Mouse (Mus musculus) adrenal gland, postnatal 14 days (tissue): ENCODE data around the gene Hectd2. TPM values are rescaled to one million over a fixed set of nuclear protein-coding genes. Genes with fewer than 3 reads are reported as not detected.
A peak's percentile ranks its signal among the peaks of the same experiment; 100 is the strongest.

ENCODE experiments used
- DNase-seq: peaks from one replicate; pipeline ENCODE4 v3.0.0; 2021; ENCODE audit warnings: mixed read lengths
- total RNA-seq: library from RNA; stranded (reverse); gene quantifications from 2 replicates; pipeline ENCODE4 v1.2.3, GENCODE M21; 2021

Gene Hectd2
- total RNA-seq, 1 experiment from 2014 or later: 3.1 TPM

DNA sequence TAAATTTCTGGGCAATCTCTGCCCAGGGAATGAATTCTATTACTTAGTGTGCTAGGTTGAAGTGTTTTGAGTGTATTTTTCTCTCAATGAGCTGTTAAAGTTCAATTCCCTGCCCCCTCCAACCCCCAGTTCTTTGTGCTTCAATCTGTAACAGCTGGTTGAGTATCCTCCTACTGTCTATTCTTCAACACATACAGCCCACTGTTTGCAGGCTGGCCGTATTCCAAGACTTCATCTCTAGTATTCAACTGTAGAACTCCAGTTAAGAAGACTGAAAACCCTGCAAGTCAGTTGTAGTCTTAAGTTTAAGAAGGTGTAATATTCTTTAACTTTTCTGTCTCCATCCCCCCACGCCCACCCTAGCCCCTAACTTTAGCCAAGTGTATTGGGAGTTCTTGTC is 10.0 kb downstream of the Hectd2 start:
- DNase-seq: no peak

DNA sequence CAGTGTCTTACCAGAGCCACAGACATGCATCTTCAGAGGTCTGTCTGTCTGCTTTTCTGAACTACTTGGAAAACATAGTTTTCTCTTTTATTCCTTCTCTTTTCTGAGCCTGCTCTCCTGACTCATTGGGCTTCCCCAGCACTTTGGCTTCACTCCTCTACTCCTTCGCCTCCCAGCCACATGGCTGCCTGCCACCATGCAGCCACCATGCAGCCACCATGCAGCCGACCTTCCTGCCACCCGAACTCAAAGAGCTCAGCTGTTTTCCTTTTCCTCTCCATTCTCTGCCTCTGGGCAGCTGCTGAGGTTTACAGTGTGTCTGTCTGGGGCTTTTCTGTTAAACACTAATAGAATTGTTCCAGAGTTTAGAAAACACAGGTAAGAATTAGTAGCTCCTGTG is 19.5 kb downstream of the Hectd2 start:
- DNase-seq: no peak

DNA sequence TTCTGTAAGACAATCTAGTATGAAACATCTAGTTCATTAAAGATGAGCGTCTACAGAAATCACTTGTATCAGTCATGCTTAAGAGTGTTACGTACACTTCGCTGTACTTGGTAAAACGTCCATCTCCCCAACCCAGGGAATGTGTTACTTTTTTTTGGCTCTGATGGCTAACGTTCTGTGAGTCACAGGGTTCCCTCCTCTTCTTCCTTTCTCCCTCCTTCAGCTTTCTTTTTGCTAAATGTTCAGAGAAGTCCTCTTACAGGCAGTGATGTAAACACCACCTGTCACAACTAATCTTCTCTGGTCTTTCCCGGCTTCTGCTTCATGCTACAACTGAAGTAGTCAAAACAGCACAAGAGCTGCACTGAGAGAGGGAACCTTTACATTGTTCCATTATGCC is 20.7 kb downstream of the Hectd2 start:
- DNase-seq: no peak

DNA sequence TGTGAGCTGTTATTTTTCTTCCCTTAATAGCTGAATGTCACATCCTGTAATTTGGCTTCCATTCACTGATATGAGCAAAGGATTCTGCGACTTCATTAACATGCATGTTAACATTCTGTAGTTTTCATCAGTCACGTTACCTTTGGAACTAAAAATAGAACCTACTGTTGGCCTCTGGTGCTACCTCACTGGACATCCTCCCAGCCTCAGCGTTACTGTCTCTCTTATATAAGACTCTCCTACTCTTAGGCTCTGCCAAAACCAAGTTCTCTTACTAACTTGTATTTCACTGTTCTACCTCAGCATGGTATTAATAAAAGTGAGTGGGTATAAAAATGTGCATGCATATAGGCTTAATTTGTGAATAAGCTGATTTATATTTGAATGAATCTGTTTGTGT is 26.4 kb downstream of the Hectd2 start:
- DNase-seq: no peak

DNA sequence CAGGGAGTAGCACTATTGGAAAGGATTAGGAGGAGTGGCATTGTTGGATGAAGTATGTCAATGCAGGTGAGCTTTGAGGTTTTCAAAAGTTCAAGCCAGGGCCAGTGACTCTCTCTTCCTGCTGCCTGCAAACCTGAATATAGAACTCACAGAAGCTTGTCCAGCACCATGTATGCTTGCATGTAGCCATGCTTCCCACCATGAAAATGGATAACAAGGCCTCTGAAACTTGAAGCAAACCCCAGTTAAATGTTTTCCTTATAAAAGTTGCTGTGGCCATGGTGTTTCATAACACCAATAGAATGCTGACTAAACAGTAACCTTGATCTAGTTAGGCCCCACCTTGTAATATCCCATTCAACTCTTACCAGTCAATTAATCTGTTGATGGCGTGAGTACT is 27.7 kb downstream of the Hectd2 start:
- DNase-seq: no peak

DNA sequence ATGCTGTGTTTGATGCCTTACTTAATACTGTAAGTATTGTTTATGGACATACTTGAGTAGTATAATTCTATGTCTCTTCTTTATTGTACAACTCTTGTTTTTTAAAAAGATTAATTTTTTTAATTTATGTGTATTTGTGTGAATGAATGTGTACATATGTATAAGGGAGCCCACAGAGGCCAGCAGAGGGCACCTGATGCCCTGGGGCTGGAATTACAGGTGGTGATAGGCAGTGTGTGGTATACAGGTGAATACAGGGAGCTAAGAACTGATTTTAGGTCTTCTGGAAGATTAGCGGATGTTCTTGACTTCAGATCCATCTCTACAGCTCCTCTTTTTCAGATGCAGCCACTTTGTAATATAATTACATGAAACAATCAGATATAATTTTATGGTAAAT is 31.1 kb downstream of the Hectd2 start:
- no peak for DNase-seq

DNA sequence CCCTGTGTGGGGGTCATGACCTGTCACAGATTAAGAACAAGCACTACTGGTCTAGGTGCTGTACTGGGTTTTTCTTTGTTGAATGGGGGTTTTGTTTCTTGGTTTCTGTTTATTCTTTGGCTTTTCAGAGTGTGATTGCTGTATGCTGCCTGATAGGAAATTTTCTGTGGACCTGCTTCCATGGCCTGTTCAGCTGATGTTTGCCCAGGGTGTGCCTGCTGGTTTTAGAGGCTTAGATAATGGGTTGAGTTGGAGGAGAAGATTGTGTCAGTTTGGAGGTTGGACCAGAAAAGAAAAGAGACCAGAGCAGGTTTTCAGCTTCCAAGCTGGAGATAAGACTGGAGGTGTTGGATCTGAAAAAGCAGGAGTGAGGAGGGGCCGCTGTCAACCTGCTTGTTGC is 40.0 kb downstream of the Hectd2 start:
- DNase-seq: no peak

DNA sequence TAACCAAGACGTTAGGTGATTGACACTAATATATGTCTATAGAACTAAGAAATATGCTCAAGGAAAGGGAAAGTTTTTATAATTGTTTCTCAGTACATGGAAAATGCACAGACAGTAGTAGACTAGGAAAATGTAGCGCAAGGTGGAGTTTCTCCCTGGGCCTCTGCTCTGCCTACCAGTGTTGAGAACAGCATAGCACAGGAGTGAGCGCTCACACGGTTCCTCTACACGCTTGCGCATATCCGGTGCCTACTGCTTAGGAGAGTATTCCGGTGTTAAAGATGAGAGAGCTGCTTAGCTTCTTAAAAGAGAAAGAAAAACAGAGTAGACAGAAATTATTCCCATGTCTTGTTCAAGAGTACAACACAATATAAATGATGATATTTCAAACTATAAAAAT is 47.4 kb downstream of the Hectd2 start:
- no peak for DNase-seq

DNA sequence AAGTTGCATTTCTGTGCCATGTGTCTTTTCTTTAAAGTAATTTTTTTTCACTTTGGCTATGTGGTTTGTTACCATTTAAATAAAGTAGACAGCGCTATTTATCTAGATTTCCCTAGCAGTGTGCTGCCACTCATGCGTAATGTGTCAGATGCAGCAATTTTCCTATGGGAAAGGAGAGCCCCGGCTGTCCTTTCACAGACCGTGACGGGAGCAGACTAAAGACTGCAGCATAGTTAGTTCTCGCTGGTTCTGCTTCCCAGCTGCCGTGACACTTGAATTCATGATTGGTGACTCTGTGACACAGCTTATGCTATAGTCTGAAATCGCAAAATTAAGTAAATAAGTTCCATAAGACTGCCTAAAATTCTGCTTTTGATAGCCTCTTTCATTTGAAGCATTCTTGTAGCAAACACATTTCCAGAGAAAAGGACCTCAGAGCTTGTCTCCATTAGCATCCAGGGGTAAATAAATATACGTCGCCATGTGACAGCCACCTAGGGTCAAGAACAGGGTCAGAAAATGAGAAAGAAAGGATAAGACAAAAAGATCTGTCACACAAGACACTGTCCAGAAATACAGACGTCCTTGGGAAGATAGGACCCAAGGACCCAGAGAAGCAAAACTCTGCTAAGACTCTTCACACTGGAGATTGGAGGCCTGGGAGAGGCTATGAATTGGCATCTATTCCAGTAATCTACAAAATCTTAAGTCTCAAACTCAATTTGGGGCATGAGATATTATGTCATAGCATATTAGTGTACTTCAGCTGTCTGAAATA is 48.3 kb downstream of the Hectd2 start:
- no peak for DNase-seq

DNA sequence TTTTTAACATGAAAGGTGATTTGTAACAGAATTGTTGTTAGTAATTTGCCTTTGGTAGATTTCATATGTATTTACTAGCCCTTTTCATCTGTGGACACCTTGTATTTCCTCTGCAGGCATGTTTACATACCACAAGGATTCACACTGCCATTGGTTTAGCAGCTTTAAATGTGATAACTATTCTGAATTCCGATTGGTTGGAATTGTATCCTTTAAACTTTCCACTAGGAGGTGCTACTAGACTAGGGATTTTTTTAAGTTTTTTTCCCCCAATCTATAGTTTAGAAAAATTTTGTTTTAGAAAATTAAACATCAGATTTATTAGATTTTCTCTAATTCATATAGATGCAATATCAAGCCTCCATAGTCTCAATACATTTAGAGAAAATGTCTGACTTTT is 51.8 kb downstream of the Hectd2 start:
- DNase-seq: no peak

DNA sequence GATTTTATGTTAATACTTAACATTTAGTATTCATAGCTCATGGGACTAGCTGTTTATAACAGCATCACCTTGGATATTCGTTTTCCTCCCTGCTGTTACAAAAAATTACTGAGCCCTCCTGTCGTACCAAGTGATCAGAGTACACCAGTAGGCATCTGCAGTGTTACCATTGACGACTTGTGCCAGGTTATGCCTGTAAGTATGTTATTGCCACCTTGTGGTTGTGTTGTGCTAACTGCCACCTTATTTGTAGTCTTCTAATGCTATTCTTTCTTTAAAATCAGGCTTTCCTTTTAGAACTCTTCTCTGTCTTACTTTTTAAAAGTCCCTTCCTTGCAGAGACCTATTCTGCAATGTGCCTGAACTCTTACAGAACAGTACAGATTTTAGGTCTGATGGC is 54.8 kb downstream of the Hectd2 start:
- DNase-seq: no peak

DNA sequence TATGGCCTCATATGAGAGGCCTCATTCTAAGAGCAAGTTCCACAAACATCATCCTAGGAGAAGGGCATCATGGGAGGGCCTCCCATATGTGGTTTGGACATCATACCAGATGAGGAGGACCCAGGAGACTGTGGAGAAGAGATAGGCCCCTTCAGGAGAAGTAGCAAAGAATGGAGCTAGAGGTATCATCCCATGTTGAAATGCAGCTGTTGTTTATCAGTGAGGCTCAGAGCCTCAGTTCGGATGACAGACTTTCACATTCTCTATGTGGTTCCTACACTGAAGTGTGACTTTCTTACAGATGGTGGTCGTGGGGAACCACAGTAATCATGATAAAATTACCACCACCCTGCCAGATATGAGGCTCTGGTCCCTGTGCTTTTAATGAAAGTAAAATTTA is 55.9 kb downstream of the Hectd2 start:
- DNase-seq: no peak

DNA sequence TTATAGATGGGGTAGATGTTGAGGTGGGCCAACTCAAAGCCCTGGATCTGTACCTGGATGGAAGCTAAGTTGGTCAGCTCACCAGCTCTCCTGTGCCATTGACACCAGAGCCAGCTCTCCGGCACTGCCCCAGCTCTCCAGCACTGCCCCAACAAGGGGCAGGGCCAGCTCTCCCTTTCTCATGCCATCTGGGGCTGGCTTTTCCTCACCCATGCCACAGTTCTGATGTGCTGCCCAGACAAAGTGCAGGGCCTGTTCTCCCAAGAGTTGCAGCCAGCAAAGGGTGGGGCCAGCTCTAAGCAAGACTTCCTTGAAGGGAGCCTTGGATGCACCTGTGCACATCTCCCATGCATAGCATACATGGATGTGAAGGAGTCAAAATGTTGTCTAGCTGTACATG is 71.5 kb downstream of the Hectd2 start:
- DNase-seq: peak; percentile 39

DNA sequence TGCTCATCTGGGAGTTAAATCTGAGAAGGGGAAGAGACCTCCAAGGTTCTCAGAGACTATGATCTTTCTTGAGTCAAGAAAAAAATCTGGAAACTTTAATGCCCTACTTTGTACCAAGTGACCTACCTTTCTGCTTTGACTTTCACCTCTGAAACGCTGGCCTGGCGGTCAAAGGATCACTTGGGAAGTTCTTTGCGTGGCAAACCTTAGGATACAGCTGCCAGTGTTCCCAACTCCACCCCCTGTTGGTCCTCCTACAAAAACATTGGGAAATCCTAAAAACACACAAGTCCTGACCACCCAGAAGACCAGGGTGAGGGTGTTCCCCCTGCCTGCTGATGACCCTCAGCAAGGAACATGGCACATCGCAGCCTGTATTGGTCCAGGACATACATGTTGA is 72.4 kb downstream of the Hectd2 start:
- no peak for DNase-seq

DNA sequence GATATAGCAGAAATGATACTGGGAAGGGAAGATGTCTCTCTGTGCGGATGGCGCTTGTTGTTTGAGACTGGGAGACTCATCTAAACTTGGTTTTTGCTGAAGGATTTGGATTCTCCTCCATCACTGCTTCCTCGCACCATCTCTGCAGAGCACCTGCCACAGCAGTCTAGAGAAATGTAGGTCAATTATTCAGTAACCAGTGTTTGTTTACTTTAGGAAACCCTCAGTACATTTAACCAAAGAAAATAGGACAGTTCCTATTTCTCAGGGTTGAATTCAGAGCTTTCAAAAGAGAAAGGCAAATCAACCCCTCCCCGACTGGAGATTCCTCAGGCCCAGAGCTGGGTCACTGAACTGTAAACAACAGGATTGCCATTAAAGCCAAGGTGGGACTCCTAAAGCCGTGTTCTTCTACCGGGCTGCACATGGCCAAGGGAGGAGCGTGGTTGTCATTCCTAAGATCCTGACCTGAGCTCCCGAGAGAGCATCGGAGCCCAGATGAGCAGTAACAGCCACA is 75.0 kb downstream of the Hectd2 start:
- no peak for DNase-seq

DNA sequence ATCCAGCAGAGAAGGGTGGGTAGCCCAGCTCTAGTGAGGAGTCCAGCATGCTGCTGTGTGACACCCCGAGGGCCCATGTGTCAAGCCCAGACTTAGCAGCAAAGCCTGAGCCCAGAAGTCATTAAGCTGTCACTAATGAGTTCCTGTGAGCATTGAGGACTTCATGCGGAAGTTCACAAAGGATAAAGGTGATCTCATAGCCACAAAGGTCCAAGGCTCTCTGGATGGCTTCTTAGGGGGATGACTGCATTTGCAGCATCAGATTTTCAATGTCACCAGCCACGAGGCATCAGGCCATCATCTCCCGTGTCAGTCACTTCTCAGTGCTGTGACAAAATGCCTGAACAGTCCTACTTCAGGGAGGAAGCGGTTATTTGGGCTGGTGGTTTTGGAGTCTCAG is 75.9 kb downstream of the Hectd2 start:
- no peak for DNase-seq

DNA sequence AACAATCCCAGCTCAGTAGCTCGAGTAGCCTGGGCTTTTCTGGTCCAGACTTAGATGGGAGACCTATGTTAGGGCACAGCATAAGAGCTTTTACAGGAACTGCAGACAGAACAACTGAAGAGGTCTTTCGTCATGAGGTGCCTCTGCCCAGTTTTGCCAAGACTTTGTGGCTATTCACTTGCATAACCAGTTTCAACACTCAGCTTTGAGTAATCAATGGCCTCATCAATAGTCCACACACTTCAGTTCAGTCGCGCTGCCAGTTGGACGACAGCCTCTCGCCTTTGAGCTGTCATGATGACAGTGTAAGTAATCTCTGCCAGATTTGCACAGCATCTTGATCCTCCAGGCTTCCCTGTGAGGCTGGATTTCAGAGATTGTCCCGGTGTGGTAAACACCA is 80.3 kb downstream of the Hectd2 start:
- DNase-seq: no peak

DNA sequence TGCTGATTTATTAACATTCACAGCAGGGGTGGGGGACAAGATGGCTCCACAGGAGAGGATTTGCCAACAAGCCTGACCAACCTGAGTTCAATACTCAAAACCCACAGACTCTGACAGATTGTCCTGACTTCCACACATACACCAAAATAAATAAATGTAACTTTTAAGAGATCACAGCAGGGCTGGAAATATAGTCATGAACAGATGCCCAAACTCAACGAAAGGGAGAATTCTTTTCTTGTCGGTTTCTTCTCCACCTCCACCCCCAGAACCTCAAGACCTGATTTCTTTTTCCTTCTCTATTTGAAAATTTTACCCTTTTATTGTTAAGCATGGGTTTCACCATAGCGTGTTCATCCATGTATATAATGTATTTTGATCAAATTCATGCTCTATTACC is 82.8 kb downstream of the Hectd2 start:
- no peak for DNase-seq

DNA sequence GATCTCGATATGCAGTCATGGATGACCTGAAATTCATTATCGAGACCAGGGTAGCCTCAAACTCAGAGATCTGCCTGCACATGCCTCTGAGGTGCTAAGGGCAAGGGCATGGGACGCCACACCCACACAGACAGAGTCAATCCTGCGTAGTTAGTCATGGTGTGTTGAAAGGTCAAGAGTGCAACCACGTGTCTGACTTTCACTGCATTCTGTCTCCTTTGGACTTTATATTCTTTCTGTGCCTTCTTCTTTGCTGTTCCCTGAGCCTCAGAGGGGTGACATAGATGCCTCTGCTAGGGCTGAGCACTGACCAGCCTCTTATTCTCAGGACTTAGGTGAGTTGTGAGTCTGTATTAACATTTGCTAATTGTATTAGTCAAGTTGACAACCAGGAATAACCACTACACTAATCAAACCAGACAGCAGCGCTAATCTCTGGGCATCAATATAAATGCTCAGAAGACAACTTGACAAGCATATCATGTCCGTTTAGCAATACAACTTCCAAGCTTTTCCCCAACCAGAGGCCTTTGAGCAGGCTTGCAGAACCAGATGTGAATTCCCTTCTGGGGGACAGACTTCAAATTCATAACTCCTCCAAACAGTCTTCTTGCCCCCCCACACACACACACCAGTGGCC is 83.6 kb downstream of the Hectd2 start:
- no peak for DNase-seq

DNA sequence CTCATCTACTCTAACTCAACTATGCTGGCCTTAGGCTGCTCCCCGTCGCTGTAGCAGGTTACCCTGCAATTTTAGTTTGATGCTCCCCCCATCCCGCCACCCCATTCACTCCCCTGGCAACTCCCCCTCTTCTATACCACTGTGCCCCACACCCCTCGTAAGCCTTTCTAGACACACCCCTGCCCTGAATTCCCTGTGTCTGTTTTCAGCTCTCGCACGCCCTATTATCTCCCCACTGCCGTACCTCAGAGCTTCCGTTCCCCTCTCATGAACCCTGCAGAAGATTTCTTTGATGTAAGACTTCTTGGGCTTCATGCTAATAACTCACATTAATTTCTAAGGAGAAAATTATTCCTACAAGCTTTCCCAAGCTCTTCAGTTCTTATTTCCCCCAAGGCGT is 84.6 kb downstream of the Hectd2 start:
- no peak for DNase-seq

DNA sequence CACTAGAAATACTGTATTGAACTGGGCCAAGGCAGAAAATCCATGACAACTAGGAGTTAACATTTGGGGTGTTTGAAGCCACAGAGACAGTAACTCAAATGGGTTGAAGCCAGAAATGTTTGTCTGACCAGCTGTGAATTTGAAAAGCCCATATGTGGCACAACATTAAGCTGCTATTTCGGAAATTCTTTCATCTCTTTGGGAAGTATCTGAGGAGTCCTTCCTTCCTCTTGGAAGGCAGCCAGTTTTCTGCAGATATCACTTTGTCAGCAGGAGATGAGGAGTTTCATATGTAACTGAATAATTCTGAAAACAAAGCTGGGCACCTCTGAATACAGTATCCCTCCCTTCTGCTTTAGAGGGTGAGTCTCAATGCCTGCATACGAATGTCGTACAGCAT is 86.7 kb downstream of the Hectd2 start:
- no peak for DNase-seq

DNA sequence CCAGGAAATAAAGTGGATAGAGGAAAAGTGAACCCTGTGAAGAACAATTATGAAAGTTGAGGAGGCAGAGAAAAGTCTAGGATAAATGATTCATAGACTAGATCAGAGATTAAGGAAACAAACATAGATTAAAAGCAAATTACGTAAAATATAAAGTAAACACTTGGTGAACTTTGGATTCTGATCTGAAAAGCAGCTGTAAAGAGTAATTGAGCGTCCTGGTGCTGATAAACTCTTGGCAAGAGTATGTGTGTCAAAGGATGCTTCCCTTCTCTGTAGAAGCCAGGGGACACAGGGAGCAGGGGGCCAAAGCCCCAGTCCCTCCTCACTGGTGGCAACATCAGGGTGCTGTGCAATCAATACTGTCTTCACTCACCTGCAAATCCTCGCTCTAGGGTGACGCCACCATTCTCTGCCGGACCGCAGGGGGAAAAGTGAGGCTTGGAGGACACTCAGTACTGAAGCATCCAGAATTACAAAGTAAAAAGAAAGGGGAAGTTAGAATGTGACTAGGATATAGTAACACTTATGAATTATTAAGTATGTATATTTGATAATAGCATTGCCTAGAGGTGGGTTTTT is 91.0 kb downstream of the Hectd2 start:
- DNase-seq: no peak

DNA sequence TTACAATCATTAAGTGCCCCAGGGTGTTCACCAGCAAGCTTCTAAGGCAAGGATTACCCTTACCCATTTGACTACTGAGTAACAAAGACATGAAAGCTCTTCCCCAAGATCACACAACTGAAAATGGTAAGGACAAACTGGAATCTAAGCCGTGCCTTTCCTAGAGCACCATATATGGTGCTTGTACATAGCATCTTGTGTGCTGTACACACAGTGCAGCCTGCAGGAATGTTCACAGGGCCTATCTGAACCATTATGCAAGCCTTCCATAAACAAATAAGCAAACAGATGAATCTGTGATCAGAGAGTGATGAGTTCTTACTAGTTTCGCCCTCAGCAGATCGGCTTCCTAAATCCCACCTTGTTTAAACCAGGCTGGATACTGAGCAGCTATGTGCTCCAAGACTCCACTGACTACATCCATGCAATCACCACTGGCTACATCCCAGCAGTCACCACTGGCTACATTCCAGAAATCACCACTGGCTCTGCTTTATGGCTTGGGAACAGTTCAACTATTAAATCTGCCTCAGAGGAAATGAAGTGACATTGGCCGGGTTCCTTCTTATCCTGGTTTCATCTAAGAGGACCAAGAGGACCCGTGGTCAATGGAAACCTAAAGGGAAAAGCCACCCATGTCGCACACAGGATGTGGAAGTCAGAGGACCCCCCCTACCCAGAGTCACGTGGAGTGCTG is 91.8 kb downstream of the Hectd2 start:
- peak; percentile 44 for DNase-seq
